Mouse (Mus musculus) mature B cell (primary cell): Measurements from ENCODE around the gene Ptar1.
"Not testable (repeated sequence)": the region's sequence is repeated elsewhere in the genome, so short reads cannot be mapped to it uniquely, and the experiment has no call there.

ENCODE experiments used
- in situ Hi-C: fragments of 300-500 bp; cut with MboI; formaldehyde crosslinking; loops from 2 replicates; pipeline ENCODE4 v1.14.3; 2019

Gene Ptar1

GRCm38 (mm10) chr19:23687296-23688021 lies at the start of gene Ptar1:
TSS of gene Ptar1 (plus strand) at chr19:23687429.
- in situ Hi-C loops, result no loop called here

GRCm38 (mm10) chr19:23643819-23644218 lies 43.4 kb upstream of the Ptar1 start:
- in situ Hi-C loops, result no loop called here

- in situ Hi-C loops, result no loop called here
These were observed 41.9 kb upstream of the Ptar1 start for GRCm38 (mm10) chr19:23645347-23645746.

GRCm38 (mm10) chr19:23647308-23647707 lies 39.9 kb upstream of the Ptar1 start:
- in situ Hi-C loops, result no loop called here

- in situ Hi-C loops, result no loop called here
These were observed 34.6 kb upstream of the Ptar1 start, which contains the start of gene 1700028P14Rik for GRCm38 (mm10) chr19:23652644-23653043. TSS of gene 1700028P14Rik (minus strand) at chr19:23652812.

GRCm38 (mm10) chr19:23653154-23653553 lies 34.1 kb upstream of the Ptar1 start:
- in situ Hi-C loops, result no loop called here

- in situ Hi-C loops, result no loop called here
These were observed 29.8 kb upstream of the Ptar1 start for GRCm38 (mm10) chr19:23657261-23657932.

- in situ Hi-C loops, result no loop called here
These were observed 28.9 kb upstream of the Ptar1 start for GRCm38 (mm10) chr19:23658350-23658749.

- in situ Hi-C loops, result no loop called here
These were observed 23.1 kb upstream of the Ptar1 start for GRCm38 (mm10) chr19:23664083-23664482.

- in situ Hi-C loops, result no loop called here
These were observed 19.0 kb upstream of the Ptar1 start for GRCm38 (mm10) chr19:23668142-23668655.

- in situ Hi-C loops, result no loop called here
These were observed 14.2 kb upstream of the Ptar1 start for GRCm38 (mm10) chr19:23673021-23673420.

GRCm38 (mm10) chr19:23675656-23676055 lies 11.6 kb upstream of the Ptar1 start:
- in situ Hi-C loops, result not testable (repeated sequence)

GRCm38 (mm10) chr19:23686962-23687295 lies 300 bp upstream of the Ptar1 start:
- in situ Hi-C loops, result no loop called here

- in situ Hi-C loops, result no loop called here
These were observed 1.3 kb downstream of the Ptar1 start for GRCm38 (mm10) chr19:23688421-23688946.

- in situ Hi-C loops, result no loop called here
These were observed 7.1 kb downstream of the Ptar1 start for GRCm38 (mm10) chr19:23694344-23694743.

- in situ Hi-C loops, result no loop called here
These were observed 10.6 kb downstream of the Ptar1 start for GRCm38 (mm10) chr19:23697861-23698260.

- in situ Hi-C loops, result no loop called here
These were observed 11.1 kb downstream of the Ptar1 start for GRCm38 (mm10) chr19:23698366-23698765.

GRCm38 (mm10) chr19:23699131-23699530 lies 11.9 kb downstream of the Ptar1 start:
- in situ Hi-C loops, result no loop called here

GRCm38 (mm10) chr19:23702896-23703295 lies 15.7 kb downstream of the Ptar1 start:
- in situ Hi-C loops, result no loop called here

GRCm38 (mm10) chr19:23705383-23705782 lies 18.2 kb downstream of the Ptar1 start:
- in situ Hi-C loops, result no loop called here

GRCm38 (mm10) chr19:23746506-23746905 lies 59.3 kb downstream of the Ptar1 start:
- in situ Hi-C loops, result no loop called here

GRCm38 (mm10) chr19:23757011-23757410 lies 69.8 kb downstream of the Ptar1 start:
- in situ Hi-C loops, result no loop called here

GRCm38 (mm10) chr19:23757961-23758553 lies 70.8 kb downstream of the Ptar1 start:
- in situ Hi-C loops, result no loop called here
